Mouse (Mus musculus): ENCODE data around the gene Ccl9. TPM values are rescaled to one million over a fixed set of nuclear protein-coding genes. Genes with fewer than 3 reads are reported as not detected.

Ccl9 gene
- polyA plus RNA-seq, 1 experiment from 2014 or later, result 13.4 TPM

- Histone ChIP-seq H3K4me1 (replicated peaks; ENCODE audit: control insufficient read depth, insufficient read depth, low read length) (no peaks in the 10 kb centered on the region), H3K4me2 (replicated peaks; ENCODE audit: low read depth) (no peak overlapping the region), H3K4me3 (ENCODE audit: low read depth, low read length) (no peak overlapping the region), H3K9me3 (ENCODE audit: control insufficient read depth) (no peaks in the 10 kb centered on the region), H3K36me3 (ENCODE audit: control insufficient read depth, insufficient read depth) (no peaks in the 10 kb centered on the region), H3K27ac (ENCODE audit: low read depth, low read length) (no peak overlapping the region), H3K9ac (ENCODE audit: low read depth, low read length) (no peak overlapping the region), H3K27me3 (replicated peaks; ENCODE audit: control insufficient read depth, insufficient read depth, low read length) (no peaks in the 10 kb centered on the region)
- 52% methylated on average over 4 of the region's 4 CpGs for WGBS
- no peak for ATAC-seq
- TF ChIP-seq CTCF (IDR thresholded peaks at IDR 0.05; ENCODE audit: low read depth), result no peak
These were observed 4.4 kb upstream of the Ccl9 start for GRCm38 (mm10) chr11:83582626-83583449.

DNA sequence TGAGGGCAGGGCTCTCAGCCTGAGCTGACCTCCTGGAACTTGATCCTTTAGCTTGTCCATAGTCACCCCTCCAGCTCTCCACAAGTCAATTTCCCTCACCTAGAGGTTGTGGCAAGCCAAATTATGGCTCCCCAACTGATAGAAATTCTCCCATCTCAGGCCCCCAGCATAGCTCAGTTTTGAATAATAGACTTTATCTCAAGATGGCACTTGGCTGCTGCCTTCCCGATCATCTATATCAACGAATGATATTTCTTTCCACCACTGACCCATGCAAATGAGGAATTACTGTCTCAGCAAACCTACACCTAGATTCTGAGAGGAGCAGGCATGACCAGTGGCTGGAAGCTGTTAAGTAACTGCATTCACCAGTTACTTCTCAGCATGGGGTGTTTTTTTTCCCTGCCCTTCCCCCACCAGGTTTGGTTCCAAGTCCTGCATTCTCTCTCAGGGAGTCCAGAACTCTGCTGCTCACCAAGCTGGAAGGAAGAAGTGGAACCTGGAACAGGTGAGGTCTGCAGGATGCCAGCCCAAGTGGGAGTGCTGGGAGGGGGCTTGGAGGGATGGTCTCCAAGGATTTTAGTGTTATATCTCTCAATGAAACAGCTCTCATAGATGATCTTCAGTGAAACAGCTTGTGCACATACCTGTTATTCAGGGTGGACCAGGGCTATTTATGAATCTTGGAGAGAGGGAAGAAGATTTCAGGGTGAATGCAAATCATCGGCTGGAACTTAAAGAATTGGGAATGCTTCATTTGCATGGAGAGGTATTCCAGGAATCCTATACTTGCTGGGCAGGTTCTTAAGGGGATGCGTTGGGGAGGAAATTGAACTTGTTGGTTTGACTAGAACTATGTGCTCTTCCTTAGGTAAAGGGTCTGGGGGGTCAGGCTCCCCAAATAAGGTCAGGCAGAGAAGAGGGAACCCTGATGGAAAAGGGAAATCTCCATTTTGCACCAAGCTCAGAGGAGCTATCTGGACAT is 3.5 kb upstream of the Ccl9 start:
- WGBS, result 73% methylated on average over 4 of the region's 4 CpGs
- H3K9ac ChIP-seq (ENCODE audit: low read depth, low read length), result no peak overlapping the region
- H3K9me3 ChIP-seq (ENCODE audit: control insufficient read depth), result no peaks in the 10 kb centered on the region
- H3K4me3 ChIP-seq (ENCODE audit: low read depth, low read length), result no peak overlapping the region
- H3K27me3 ChIP-seq (replicated peaks; ENCODE audit: control insufficient read depth, insufficient read depth, low read length), result no peaks in the 10 kb centered on the region
- TF ChIP-seq CTCF (IDR thresholded peaks at IDR 0.05; ENCODE audit: low read depth), result no peak
- no peak overlapping the region for H3K4me2 ChIP-seq (replicated peaks; ENCODE audit: low read depth)
- no peak overlapping the region for H3K27ac ChIP-seq (ENCODE audit: low read depth, low read length)
- no peaks in the 10 kb centered on the region for H3K4me1 ChIP-seq (replicated peaks; ENCODE audit: control insufficient read depth, insufficient read depth, low read length)
- H3K36me3 ChIP-seq (ENCODE audit: control insufficient read depth, insufficient read depth), result no peaks in the 10 kb centered on the region
- ATAC-seq, result no peak

GRCm38 (mm10) chr11:83580699-83581232 is 2.3 kb upstream of the Ccl9 start:
- Histone ChIP-seq H3K4me2 (replicated peaks; ENCODE audit: low read depth) (no peak overlapping the region), H3K27ac (ENCODE audit: low read depth, low read length) (no peak overlapping the region), H3K36me3 (ENCODE audit: control insufficient read depth, insufficient read depth) (no peaks in the 10 kb centered on the region), H3K4me1 (replicated peaks; ENCODE audit: control insufficient read depth, insufficient read depth, low read length) (no peaks in the 10 kb centered on the region), H3K4me3 (ENCODE audit: low read depth, low read length) (no peak overlapping the region), H3K27me3 (replicated peaks; ENCODE audit: control insufficient read depth, insufficient read depth, low read length) (no peaks in the 10 kb centered on the region), H3K9ac (ENCODE audit: low read depth, low read length) (no peak overlapping the region), H3K9me3 (ENCODE audit: control insufficient read depth) (no peaks in the 10 kb centered on the region)
- TF ChIP-seq CTCF (IDR thresholded peaks at IDR 0.05; ENCODE audit: low read depth), result no peak
- 58% methylated on average over 1 of the region's 1 CpGs for WGBS
- ATAC-seq, result no peak

GRCm38 (mm10) chr11:83578999-83579398 is 563 bp upstream of the Ccl9 start:
- H3K4me3 ChIP-seq (ENCODE audit: low read depth, low read length), result no peak overlapping the region
- no peak overlapping the region for H3K4me2 ChIP-seq (replicated peaks; ENCODE audit: low read depth)
- no peaks in the 10 kb centered on the region for H3K9me3 ChIP-seq (ENCODE audit: control insufficient read depth)
- WGBS, result 76% methylated on average over 3 of the region's 3 CpGs
- no peaks in the 10 kb centered on the region for H3K4me1 ChIP-seq (replicated peaks; ENCODE audit: control insufficient read depth, insufficient read depth, low read length)
- TF ChIP-seq CTCF (IDR thresholded peaks at IDR 0.05; ENCODE audit: low read depth), result no peak
- no peak overlapping the region for H3K27ac ChIP-seq (ENCODE audit: low read depth, low read length)
- H3K27me3 ChIP-seq (replicated peaks; ENCODE audit: control insufficient read depth, insufficient read depth, low read length), result no peaks in the 10 kb centered on the region
- no peak for ATAC-seq
- H3K36me3 ChIP-seq (ENCODE audit: control insufficient read depth, insufficient read depth), result no peaks in the 10 kb centered on the region
- H3K9ac ChIP-seq (ENCODE audit: low read depth, low read length), result no peak overlapping the region

GRCm38 (mm10) chr11:83576927-83577555 is 1.4 kb downstream of the Ccl9 start:
- H3K27me3 ChIP-seq (replicated peaks; ENCODE audit: control insufficient read depth, insufficient read depth, low read length), result no peaks in the 10 kb centered on the region
- no peak overlapping the region for H3K9ac ChIP-seq (ENCODE audit: low read depth, low read length)
- H3K27ac ChIP-seq (ENCODE audit: low read depth, low read length), result no peak overlapping the region
- H3K4me3 ChIP-seq (ENCODE audit: low read depth, low read length), result no peak overlapping the region
- H3K9me3 ChIP-seq (ENCODE audit: control insufficient read depth), result no peaks in the 10 kb centered on the region
- 81% methylated on average over 4 of the region's 4 CpGs for WGBS
- H3K4me1 ChIP-seq (replicated peaks; ENCODE audit: control insufficient read depth, insufficient read depth, low read length), result no peaks in the 10 kb centered on the region
- H3K36me3 ChIP-seq (ENCODE audit: control insufficient read depth, insufficient read depth), result no peaks in the 10 kb centered on the region
- TF ChIP-seq CTCF (IDR thresholded peaks at IDR 0.05; ENCODE audit: low read depth), result no peak
- no peak overlapping the region for H3K4me2 ChIP-seq (replicated peaks; ENCODE audit: low read depth)
- no peak for ATAC-seq
